8 mouse cellular contexts compared by ENCODE assay signal in genomic region chr6:7982958-7983645, GRCm38 (mm10).
DNase-seq lines count a peak whose midpoint lies in the region; ATAC-seq and TF ChIP-seq lines count a peak whose summit lies in the region.
"Not testable (repeated sequence)": the region's sequence is repeated elsewhere in the genome, so short reads cannot be mapped to it uniquely, and the experiment has no call there.

No protein-coding gene starts in this region.

- H3K36me3 ChIP-seq in ES-Bruce4 (ENCODE audit: control insufficient read depth, insufficient read depth, low read length, poor library complexity, severe bottlenecking); embryonic facial prominence, embryonic 12.5 days; hindbrain, embryonic 12.5 days; neural tube, embryonic 11.5 days (ENCODE audit: control insufficient read depth, insufficient read depth, low read length); testis, adult 2 months (ENCODE audit: control insufficient read depth, insufficient read depth, low read length): not testable (repeated sequence)

- H3K9ac ChIP-seq in ES-Bruce4 (ENCODE audit: low read depth, poor library complexity, severe bottlenecking) = peak overlapping the region; percentile 69
- not testable (repeated sequence) for H3K9ac ChIP-seq in embryonic facial prominence, embryonic 12.5 days; hindbrain, embryonic 12.5 days; neural tube, embryonic 11.5 days (ENCODE audit: low read length)

- not testable (repeated sequence) for TF ChIP-seq EP300 in ES-Bruce4 (IDR thresholded peaks at IDR 0.05; ENCODE audit: insufficient read depth, low read depth, low read length)

- WGBS in embryonic facial prominence, embryonic 12.5 days = 66% methylated on average over 32 of the region's 32 CpGs
- 69% methylated on average over 32 of the region's 32 CpGs for WGBS in hindbrain, embryonic 12.5 days
- 62% methylated on average over 32 of the region's 32 CpGs for WGBS in lung, adult 2 months
- 58% methylated on average over 32 of the region's 32 CpGs for WGBS in neural tube, embryonic 11.5 days

- not testable (repeated sequence) for H3K4me1 ChIP-seq in ES-Bruce4 (ENCODE audit: control insufficient read depth, insufficient read depth, low read length); embryonic facial prominence, embryonic 12.5 days; hindbrain, embryonic 12.5 days; lung, adult 2 months (ENCODE audit: control insufficient read depth, insufficient read depth, low read length); neural tube, embryonic 11.5 days (ENCODE audit: control insufficient read depth, insufficient read depth, low read length); testis, adult 2 months (ENCODE audit: control insufficient read depth, insufficient read depth, low read length)

- H3K9me3 ChIP-seq in ES-Bruce4 (replicated peaks; ENCODE audit: control insufficient read depth, insufficient read depth, low read length, poor library complexity, severe bottlenecking); embryonic facial prominence, embryonic 12.5 days; hindbrain, embryonic 12.5 days (replicated peaks); neural tube, embryonic 11.5 days (ENCODE audit: control insufficient read depth, low read length): not testable (repeated sequence)

- TF ChIP-seq POLR2A in ES-Bruce4 (IDR thresholded peaks at IDR 0.05; ENCODE audit: insufficient read depth, low read length); lung, adult 2 months (IDR thresholded peaks at IDR 0.05; ENCODE audit: borderline replicate concordance, extremely low read depth, low read depth, low read length); testis, adult 2 months (IDR thresholded peaks at IDR 0.05; ENCODE audit: control insufficient read depth, low read depth, low read length): not testable (repeated sequence)

- not testable (repeated sequence) for ATAC-seq in embryonic facial prominence, embryonic 12.5 days (ENCODE audit: insufficient number of reproducible peaks, insufficient read depth, low FRiP score, low TSS enrichment); neural tube, embryonic 11.5 days (ENCODE audit: insufficient read depth, low FRiP score, low TSS enrichment)
- ATAC-seq in granulocyte monocyte progenitor cell, adult 5-6 weeks (replicated peaks; ENCODE audit: poor library complexity, severe bottlenecking) = peak; percentile 50
- 0 out of 2 replicates have a peak, but pooled peaks have one; percentile 43 for ATAC-seq in hindbrain, embryonic 12.5 days (ENCODE audit: low FRiP score)

- H3K27me3 ChIP-seq in ES-Bruce4 (ENCODE audit: control insufficient read depth, insufficient read depth, low read length, poor library complexity, severe bottlenecking); embryonic facial prominence, embryonic 12.5 days; hindbrain, embryonic 12.5 days; neural tube, embryonic 11.5 days (ENCODE audit: control insufficient read depth, insufficient read depth, low read length); testis, adult 2 months (ENCODE audit: control insufficient read depth, insufficient read depth, low read length): not testable (repeated sequence)

- peak in 1 of 2 experiments; percentile 14 for DNase-seq in layer of hippocampus, adult 2 months (ENCODE audit: low spot score in 2 of 2)
- DNase-seq in lung, adult 2 months; neural tube, embryonic 11.5 days (ENCODE audit: low spot score): not testable (repeated sequence)

- peak overlapping the region; percentile 22 for H3K4me2 ChIP-seq in embryonic facial prominence, embryonic 12.5 days (replicated peaks)
- peak overlapping the region; percentile 37 for H3K4me2 ChIP-seq in hindbrain, embryonic 12.5 days (replicated peaks)
- H3K4me2 ChIP-seq in neural tube, embryonic 11.5 days (ENCODE audit: low read depth) = peak overlapping the region; percentile 19; the same call in 1 of the 2 replicates

- H3K4me3 ChIP-seq in ES-Bruce4 (ENCODE audit: low read depth, low read length) = peak overlapping the region; percentile 66
- peak overlapping the region; percentile 22; the same call in 1 of the 2 replicates for H3K4me3 ChIP-seq in embryonic facial prominence, embryonic 12.5 days
- H3K4me3 ChIP-seq in hindbrain, embryonic 12.5 days = peak overlapping the region; percentile 18
- peak overlapping the region; percentile 38 for H3K4me3 ChIP-seq in layer of hippocampus, adult 2 months
- H3K4me3 ChIP-seq in lung, adult 2 months (replicated peaks; ENCODE audit: extremely low read depth, low read depth, low read length) = peak overlapping the region; percentile 47
- not testable (repeated sequence) for H3K4me3 ChIP-seq in neural tube, embryonic 11.5 days (ENCODE audit: low read depth, low read length)
- H3K4me3 ChIP-seq in testis, adult 2 months (ENCODE audit: control insufficient read depth, low read depth, low read length) = peak overlapping the region; percentile 67

- H3K27ac ChIP-seq in ES-Bruce4 (ENCODE audit: insufficient read depth, low read length); embryonic facial prominence, embryonic 12.5 days; hindbrain, embryonic 12.5 days; layer of hippocampus, adult 2 months; neural tube, embryonic 11.5 days (ENCODE audit: low read depth, low read length); testis, adult 2 months (ENCODE audit: control insufficient read depth, insufficient read depth, low read depth, low read length): not testable (repeated sequence)

- TF ChIP-seq CTCF in ES-Bruce4 (IDR thresholded peaks at IDR 0.05; ENCODE audit: low read depth, low read length); lung, adult 2 months (IDR thresholded peaks at IDR 0.05; ENCODE audit: insufficient read depth, low read length); testis, adult 2 months (IDR thresholded peaks at IDR 0.05; ENCODE audit: control insufficient read depth, insufficient read depth, insufficient replicate concordance, low read depth, low read length): not testable (repeated sequence)
- peak; percentile 22 for TF ChIP-seq CTCF in layer of hippocampus, adult 2 months (conservative IDR thresholded peaks at IDR 0.05)
